Mouse (Mus musculus) ES-Bruce4 (cell line): Measurements from ENCODE around the gene D430041D05Rik. TPM values are rescaled to one million over a fixed set of nuclear protein-coding genes. Genes with fewer than 3 reads are reported as not detected.

Experiments
- H3K27ac ChIP-seq: 2 replicates; pipeline ENCODE4 v1.5.1; 2012; ENCODE audit warnings: low read length, inconsistent platforms; ENCODE audit not compliant: insufficient read depth
- H3K27me3 ChIP-seq: 2 replicates; pipeline ENCODE4 v1.6.1; 2012; ENCODE audit warnings: mild to moderate bottlenecking, low read length, inconsistent platforms; ENCODE audit not compliant: control insufficient read depth, poor library complexity, insufficient read depth, severe bottlenecking
- H3K36me3 ChIP-seq: 2 replicates; pipeline ENCODE4 v1.6.1; 2012; ENCODE audit warnings: inconsistent platforms, mild to moderate bottlenecking, low read length, moderate library complexity; ENCODE audit not compliant: control insufficient read depth, poor library complexity, insufficient read depth, severe bottlenecking
- H3K4me1 ChIP-seq: one replicate; pipeline ENCODE4 v1.8.1; 2011; ENCODE audit warnings: low read length; ENCODE audit not compliant: control insufficient read depth, insufficient read depth
- H3K4me3 ChIP-seq: 2 replicates; pipeline ENCODE4 v1.5.1; 2011; ENCODE audit warnings: low read depth, mild to moderate bottlenecking, low read length
- H3K9ac ChIP-seq: 2 replicates; pipeline ENCODE4 v1.6.1; 2012; ENCODE audit warnings: low read depth, mild to moderate bottlenecking, inconsistent platforms; ENCODE audit not compliant: poor library complexity, severe bottlenecking
- H3K9me3 ChIP-seq: replicated peaks from 2 replicates; pipeline ENCODE4 v1.6.1; 2012; ENCODE audit warnings: mild to moderate bottlenecking, low read length, inconsistent platforms; ENCODE audit not compliant: control insufficient read depth, poor library complexity, insufficient read depth, severe bottlenecking
- CTCF ChIP-seq: IDR thresholded peaks from one replicate; pipeline ENCODE4 v1.8.1; 2011; ENCODE audit warnings: low read depth, low read length
- EP300 ChIP-seq: IDR thresholded peaks from 2 replicates; pipeline ENCODE4 v1.6.1; 2011; ENCODE audit warnings: low read depth, low read length; ENCODE audit not compliant: insufficient read depth
- POLR2A ChIP-seq: IDR thresholded peaks from one replicate; pipeline ENCODE4 v1.8.1; 2011; ENCODE audit warnings: low read length; ENCODE audit not compliant: insufficient read depth
- polyA plus RNA-seq: library from polyadenylated mRNA; stranded (reverse); fragments of >200 nt; gene quantifications from 2 replicates; pipeline ENCODE4 v1.2.4, GENCODE M21; 2011; ENCODE audit warnings: low read depth; ENCODE audit not compliant: missing spikeins, insufficient read depth, insufficient read length

D430041D05Rik gene
- polyA plus RNA-seq: 0.06 and 0.10 TPM in 2 replicates

DNA sequence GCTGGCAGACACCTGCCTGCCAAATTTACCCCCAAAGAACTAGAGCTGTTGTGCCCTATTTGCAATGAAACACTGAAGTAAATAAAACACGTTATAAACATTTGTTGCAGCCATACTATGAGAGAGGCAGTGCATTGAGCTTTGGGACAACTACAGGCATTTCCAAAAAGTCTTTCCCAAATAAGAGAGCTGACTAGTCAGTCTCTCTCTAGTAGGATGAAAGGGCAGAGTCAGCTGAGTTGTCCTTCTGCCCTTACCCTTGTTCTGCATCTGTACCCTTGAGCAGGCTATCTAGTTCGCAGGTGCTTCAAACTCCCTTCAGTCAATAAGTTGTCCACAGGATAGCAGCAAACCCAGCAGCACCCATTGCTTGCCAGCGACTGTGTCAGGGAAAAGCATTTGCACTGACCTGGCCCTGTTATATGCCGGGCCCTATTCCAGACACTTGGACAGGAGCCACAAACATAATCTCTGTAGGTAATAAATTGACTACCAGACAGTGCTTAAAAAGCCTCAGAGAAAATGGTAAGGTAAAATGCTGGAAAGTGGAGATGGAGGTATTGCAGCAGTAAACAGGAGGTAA lies at the start of gene D430041D05Rik:
TSS of gene D430041D05Rik (minus strand) at position 51 of the 583 bp plus-strand sequence.
- no peak for TF ChIP-seq POLR2A
- no peak for TF ChIP-seq CTCF
- no peak for TF ChIP-seq EP300

DNA sequence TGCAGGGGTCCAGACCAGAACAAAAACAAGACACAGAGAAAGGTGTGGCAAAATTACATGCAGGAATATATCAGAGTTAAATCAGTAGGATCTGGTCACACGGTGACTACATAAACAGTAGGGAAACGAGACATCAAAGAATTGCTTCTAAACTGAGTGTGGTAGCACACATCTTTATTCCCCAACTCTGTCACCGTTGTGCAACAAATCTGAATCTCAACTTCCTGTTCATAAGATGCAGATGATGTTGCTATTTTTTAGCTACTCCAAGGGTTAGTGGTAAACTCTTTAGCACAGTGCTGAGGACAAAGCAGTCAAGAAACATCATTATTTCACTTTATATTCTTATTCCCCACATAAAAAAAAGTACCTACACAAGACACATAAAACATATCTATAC lies 49.2 kb upstream of the D430041D05Rik start:
- no peak for TF ChIP-seq POLR2A
- no peak for TF ChIP-seq CTCF
- no peak for TF ChIP-seq EP300
- no peak overlapping the region for H3K4me3 ChIP-seq
- H3K36me3 ChIP-seq: no peaks in the 10 kb centered on the region; the same call in 1 of the 2 replicates
- H3K4me1 ChIP-seq: no peaks in the 10 kb centered on the region
- no peak overlapping the region for H3K9ac ChIP-seq
- no peaks in the 10 kb centered on the region for H3K27me3 ChIP-seq
- H3K9me3 ChIP-seq: no peaks in the 10 kb centered on the region
- no peak overlapping the region for H3K27ac ChIP-seq

More for the DNA sequence above, at the start of gene D430041D05Rik:
- peak within 1 kb of the TSS; percentile 73 for H3K4me3 ChIP-seq
- no peak within 1 kb of the TSS for H3K27ac ChIP-seq
- no peaks in the 10 kb centered on the region for H3K9me3 ChIP-seq
- H3K4me1 ChIP-seq: no peaks in the 10 kb centered on the region
- no peaks in the 10 kb centered on the region for H3K36me3 ChIP-seq
- peak within 1 kb of the TSS; percentile 63 for H3K9ac ChIP-seq
- H3K27me3 ChIP-seq: peaks cover 25% of the 10 kb centered on the region

DNA sequence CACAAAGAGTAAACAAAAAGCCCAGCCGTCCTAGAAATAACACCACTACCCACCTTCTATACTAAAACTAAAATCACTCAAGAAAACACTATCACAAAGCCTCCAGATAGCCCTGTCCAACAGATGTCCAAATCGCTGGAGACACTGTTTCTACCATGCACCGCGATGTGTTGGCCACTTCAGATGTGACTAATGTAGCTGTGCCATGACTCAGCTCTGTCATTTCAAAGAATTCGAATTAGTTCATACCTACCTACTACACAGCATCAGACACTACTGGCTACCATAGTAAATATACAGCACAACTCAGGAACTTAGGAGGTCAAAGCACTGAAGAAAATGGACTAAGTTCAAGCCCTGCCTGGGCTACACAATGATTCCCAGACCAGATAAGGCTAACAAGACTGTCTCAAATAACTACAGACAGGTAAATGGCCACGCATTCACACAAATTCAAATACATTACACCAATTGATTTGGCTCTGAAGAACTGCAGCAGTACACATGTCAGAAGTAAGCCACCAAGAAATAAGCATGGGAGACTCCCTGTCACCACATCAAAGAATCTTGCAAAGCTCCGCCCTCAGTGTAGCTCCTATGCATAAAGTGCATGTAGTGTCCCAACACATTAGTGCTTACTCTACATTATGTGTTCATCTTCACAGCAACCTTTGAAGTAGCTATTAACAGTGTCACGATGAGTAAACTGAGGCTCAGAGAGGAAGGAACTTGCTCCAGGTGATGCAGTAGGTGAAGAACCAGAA lies 47.9 kb upstream of the D430041D05Rik start:
- Histone ChIP-seq H3K9ac (no peak overlapping the region), H3K36me3 (no peaks in the 10 kb centered on the region), H3K9me3 (no peaks in the 10 kb centered on the region), H3K27me3 (no peaks in the 10 kb centered on the region), H3K4me1 (no peaks in the 10 kb centered on the region), H3K4me3 (no peak overlapping the region), H3K27ac (no peak overlapping the region)
- TF ChIP-seq EP300 (no peak), POLR2A (no peak), CTCF (no peak)

DNA sequence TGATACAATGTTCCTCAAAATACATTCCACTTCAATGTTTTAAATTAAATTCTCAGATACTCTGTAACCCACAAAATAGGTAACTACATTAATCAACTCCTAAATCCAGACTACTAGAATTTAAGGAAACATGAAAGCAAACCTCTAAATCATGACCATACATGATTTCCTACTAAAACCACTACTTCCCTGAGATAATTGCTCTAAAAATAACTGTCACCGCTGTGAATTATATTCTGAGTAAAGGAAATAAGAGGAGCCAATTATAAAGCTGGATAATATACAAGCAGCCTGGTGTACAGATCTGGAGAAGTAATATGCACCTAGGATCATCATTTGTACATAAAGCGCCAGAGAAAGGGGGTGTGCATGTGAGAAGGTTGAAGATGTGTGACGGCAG lies 46.3 kb upstream of the D430041D05Rik start:
- H3K4me3 ChIP-seq: no peak overlapping the region
- TF ChIP-seq EP300 (no peak), POLR2A (no peak), CTCF (no peak)
- no peaks in the 10 kb centered on the region for H3K9me3 ChIP-seq
- no peak overlapping the region for H3K9ac ChIP-seq
- H3K27me3 ChIP-seq: no peaks in the 10 kb centered on the region
- no peaks in the 10 kb centered on the region for H3K36me3 ChIP-seq
- no peaks in the 10 kb centered on the region for H3K4me1 ChIP-seq
- H3K27ac ChIP-seq: no peak overlapping the region

DNA sequence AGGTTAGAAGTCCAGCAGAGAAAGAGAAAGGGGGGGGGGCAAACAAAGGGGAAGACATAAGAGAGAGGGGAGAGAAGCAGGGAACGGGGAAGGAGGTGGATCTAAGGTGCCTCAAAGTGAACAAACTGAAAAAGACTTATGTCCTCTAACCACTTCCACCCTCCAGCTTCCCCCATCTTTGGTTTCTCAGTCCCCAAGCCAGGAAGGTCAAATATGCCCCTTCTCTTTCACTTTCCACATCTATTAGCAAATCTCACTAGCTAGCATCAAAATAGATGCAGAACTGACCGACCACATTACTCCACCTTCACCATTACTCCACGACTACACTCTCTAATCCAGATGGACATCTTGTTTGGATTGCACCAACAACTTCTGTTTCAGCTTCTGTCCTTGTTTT lies 39.9 kb upstream of the D430041D05Rik start:
- TF ChIP-seq EP300 (no peak), CTCF (no peak)
- Histone ChIP-seq H3K9ac (no peak overlapping the region), H3K9me3 (no peaks in the 10 kb centered on the region), H3K4me3 (no peak overlapping the region), H3K4me1 (no peaks in the 10 kb centered on the region), H3K36me3 (no peaks in the 10 kb centered on the region), H3K27ac (no peak overlapping the region), H3K27me3 (no peaks in the 10 kb centered on the region)

DNA sequence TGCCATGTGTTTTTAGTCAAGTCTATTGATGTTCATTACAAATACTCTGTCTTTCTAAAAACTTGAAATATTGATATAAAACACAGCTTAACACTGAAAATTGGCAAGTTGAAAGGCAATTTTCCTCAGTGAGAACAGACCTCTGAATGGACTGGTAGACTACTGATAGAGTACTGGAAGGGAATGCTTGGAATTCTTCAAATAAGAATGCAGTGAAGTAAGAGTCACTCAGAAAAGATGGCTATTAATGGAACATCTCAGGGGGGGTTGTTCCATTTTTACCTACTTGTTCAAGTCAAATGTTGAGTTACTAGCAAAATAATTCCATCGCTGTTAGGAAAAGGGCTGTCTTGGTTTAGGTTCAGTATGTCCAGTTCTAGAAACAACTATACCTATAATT lies 38.4 kb upstream of the D430041D05Rik start:
- Histone ChIP-seq H3K4me1 (no peaks in the 10 kb centered on the region), H3K4me3 (no peak overlapping the region), H3K9ac (no peak overlapping the region), H3K27me3 (no peaks in the 10 kb centered on the region), H3K27ac (no peak overlapping the region), H3K36me3 (no peaks in the 10 kb centered on the region), H3K9me3 (no peaks in the 10 kb centered on the region)
- TF ChIP-seq POLR2A (no peak), EP300 (no peak), CTCF (no peak)
